Comparison of ENCODE assay signal across 26 mouse cellular contexts in the genomic region with DNA sequence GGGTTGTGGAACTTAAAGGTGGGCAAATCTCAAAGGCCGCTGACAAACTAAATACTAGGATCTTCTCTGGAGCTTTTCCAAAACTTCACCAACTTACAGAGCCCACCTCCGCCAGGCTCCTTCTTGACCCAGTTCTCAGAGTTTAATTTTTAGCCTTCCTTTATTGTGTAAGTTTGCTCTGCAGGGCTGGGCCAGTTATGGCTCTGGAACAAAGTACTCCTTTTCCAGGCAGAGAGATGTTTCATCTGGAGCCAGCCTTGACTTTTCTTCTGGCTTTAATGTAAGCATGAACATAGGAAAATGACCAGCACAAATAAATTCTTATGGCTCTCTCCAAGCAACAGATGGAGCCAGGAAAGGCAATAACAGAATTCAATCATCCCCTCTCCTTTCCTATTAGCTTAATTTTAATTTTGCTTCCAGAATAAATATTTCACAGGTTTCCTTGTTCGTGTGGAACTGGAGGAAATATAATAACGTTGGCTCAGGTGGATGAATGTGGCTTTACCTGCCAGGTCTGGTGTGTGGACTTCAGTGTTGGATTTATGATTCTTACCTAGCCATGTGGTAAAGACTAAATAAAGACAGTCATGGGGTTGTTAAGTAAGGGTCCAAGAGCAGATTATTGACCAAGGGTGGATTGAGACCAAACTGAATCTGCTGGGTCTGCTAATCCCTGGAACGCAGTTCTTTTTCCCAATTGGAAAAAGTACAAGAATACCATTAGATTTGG. TPM values are rescaled to one million over a fixed set of nuclear protein-coding genes. Genes with fewer than 3 reads are reported as not detected.
DNase-seq lines count a peak whose midpoint lies in the region; ATAC-seq lines count a peak whose summit lies in the region.
"Had no signal": no experiment of that assay in that cellular context is flagged by ENCODE, and none has a peak within 500 bp of the region (broad histone marks: within the 10 kb centered on the region; RNA-seq: fewer than 3 reads in every experiment).

No protein-coding gene starts in this region.

- no peak overlapping the region for H3K9ac ChIP-seq in embryonic facial prominence, embryonic 14.5 days (ENCODE audit: low read depth, low read length)
- H3K9ac ChIP-seq in lung, embryonic 15.5 days = no peak overlapping the region
- H3K9ac ChIP-seq in limb, embryonic 13.5 days = no peak overlapping the region
- no peak overlapping the region for H3K9ac ChIP-seq in stomach, embryonic 16.5 days (ENCODE audit: low read length)
- no peak overlapping the region for H3K9ac ChIP-seq in hindbrain, embryonic 16.5 days (ENCODE audit: low read depth, low read length)
- H3K9ac ChIP-seq: embryonic facial prominence, embryonic 13.5 days; forebrain, embryonic 15.5 days; heart, embryonic 13.5 days; hindbrain, embryonic 12.5 days; liver, embryonic 14.5 days; midbrain, embryonic 15.5 days had no signal

- H3K4me3 ChIP-seq in embryonic facial prominence, embryonic 14.5 days (ENCODE audit: low read depth, low read length) = no peak overlapping the region
- H3K4me3 ChIP-seq in embryonic facial prominence, embryonic 10.5 days = no peak overlapping the region
- H3K4me3 ChIP-seq in lung, embryonic 15.5 days = no peak overlapping the region
- H3K4me3 ChIP-seq in limb, embryonic 13.5 days = no peak overlapping the region
- H3K4me3 ChIP-seq in stomach, embryonic 16.5 days (replicated peaks; ENCODE audit: low read length) = no peak overlapping the region
- H3K4me3 ChIP-seq in hindbrain, embryonic 16.5 days (ENCODE audit: low read length) = no peak overlapping the region
- H3K4me3 ChIP-seq: embryonic facial prominence, embryonic 13.5 days; forebrain, embryonic 15.5 days; heart, adult 2 months; heart, embryonic 13.5 days; hindbrain, embryonic 12.5 days; left cerebral cortex, adult 2 months; midbrain, embryonic 15.5 days; myocyte had no signal

- WGBS in embryonic facial prominence, embryonic 14.5 days = 75% methylated on average over 5 of the region's 5 CpGs
- 93% methylated on average over 5 of the region's 5 CpGs for WGBS in embryonic facial prominence, embryonic 10.5 days
- WGBS in lung, embryonic 15.5 days = 68% methylated on average over 5 of the region's 5 CpGs
- 68% methylated on average over 5 of the region's 5 CpGs for WGBS in limb, embryonic 13.5 days
- WGBS in stomach, embryonic 16.5 days = 58% methylated on average over 5 of the region's 5 CpGs
- 96% methylated on average over 5 of the region's 5 CpGs for whole genome bisulfite sequencing in hindbrain, embryonic 16.5 days

- DNase-seq in embryonic facial prominence, embryonic 14.5 days (ENCODE audit: low spot score) = peak; percentile 49
- DNase-seq in embryonic facial prominence, embryonic 10.5 days (ENCODE audit: low spot score) = no peak
- no peak for DNase-seq in lung, postnatal 36 days
- DNase-seq: adrenal gland, postnatal 10 days; cerebellum, adult 2 months; cerebellum, postnatal 25 days; gastrocnemius, postnatal 36 days; heart, adult 2 months; heart, postnatal 14 days; kidney, postnatal 4 days had no signal

- H3K9me3 ChIP-seq in embryonic facial prominence, embryonic 14.5 days (ENCODE audit: control insufficient read depth, low read length) = no peaks in the 10 kb centered on the region
- H3K9me3 ChIP-seq in embryonic facial prominence, embryonic 10.5 days = no peaks in the 10 kb centered on the region
- no peaks in the 10 kb centered on the region for H3K9me3 ChIP-seq in lung, embryonic 15.5 days
- H3K9me3 ChIP-seq in limb, embryonic 13.5 days = no peaks in the 10 kb centered on the region
- H3K9me3 ChIP-seq in stomach, embryonic 16.5 days (replicated peaks; ENCODE audit: control insufficient read depth, low read length) = no peaks in the 10 kb centered on the region
- no peaks in the 10 kb centered on the region for H3K9me3 ChIP-seq in hindbrain, embryonic 16.5 days (ENCODE audit: control insufficient read depth, low read length)
- H3K9me3 ChIP-seq: embryonic facial prominence, embryonic 13.5 days; forebrain, embryonic 15.5 days; heart, embryonic 13.5 days; hindbrain, embryonic 12.5 days; midbrain, embryonic 15.5 days had no signal

- H3K27ac ChIP-seq in embryonic facial prominence, embryonic 14.5 days (replicated peaks; ENCODE audit: low read depth, low read length) = peak overlapping the region; percentile 61; the same call in 1 of the 2 replicates
- H3K27ac ChIP-seq in embryonic facial prominence, embryonic 10.5 days (replicated peaks) = no peak overlapping the region
- H3K27ac ChIP-seq in lung, embryonic 15.5 days = peak overlapping the region; percentile 91
- peak overlapping the region; percentile 75 for H3K27ac ChIP-seq in limb, embryonic 13.5 days
- H3K27ac ChIP-seq in stomach, embryonic 16.5 days (ENCODE audit: low read length) = peak overlapping the region; percentile 71
- no peak overlapping the region for H3K27ac ChIP-seq in hindbrain, embryonic 16.5 days (ENCODE audit: low read depth, low read length)
- H3K27ac ChIP-seq: embryonic facial prominence, embryonic 13.5 days; forebrain, embryonic 15.5 days; heart, adult 2 months; heart, embryonic 13.5 days; hindbrain, embryonic 12.5 days; left cerebral cortex, adult 2 months; liver, embryonic 14.5 days; macrophage; midbrain, embryonic 15.5 days had no signal

- no peaks in the 10 kb centered on the region for H3K36me3 ChIP-seq in embryonic facial prominence, embryonic 14.5 days (ENCODE audit: control insufficient read depth, insufficient read depth, low read length)
- no peaks in the 10 kb centered on the region for H3K36me3 ChIP-seq in embryonic facial prominence, embryonic 10.5 days (replicated peaks)
- H3K36me3 ChIP-seq in lung, embryonic 15.5 days = no peaks in the 10 kb centered on the region
- H3K36me3 ChIP-seq in limb, embryonic 13.5 days = no peaks in the 10 kb centered on the region
- no peaks in the 10 kb centered on the region for H3K36me3 ChIP-seq in stomach, embryonic 16.5 days (ENCODE audit: control insufficient read depth, insufficient read depth, low read length)
- no peaks in the 10 kb centered on the region for H3K36me3 ChIP-seq in hindbrain, embryonic 16.5 days (ENCODE audit: control insufficient read depth, insufficient read depth, low read length)
- H3K36me3 ChIP-seq: embryonic facial prominence, embryonic 13.5 days; forebrain, embryonic 15.5 days; heart, embryonic 13.5 days; hindbrain, embryonic 12.5 days; midbrain, embryonic 15.5 days had no signal

- no peak overlapping the region for H3K4me2 ChIP-seq in embryonic facial prominence, embryonic 14.5 days (ENCODE audit: low read depth, low read length)
- no peak overlapping the region for H3K4me2 ChIP-seq in lung, embryonic 15.5 days
- no peak overlapping the region for H3K4me2 ChIP-seq in limb, embryonic 13.5 days (replicated peaks)
- no peak overlapping the region for H3K4me2 ChIP-seq in stomach, embryonic 16.5 days (ENCODE audit: low read depth, low read length)
- H3K4me2 ChIP-seq in hindbrain, embryonic 16.5 days (ENCODE audit: low read length) = no peak overlapping the region
- H3K4me2 ChIP-seq: embryonic facial prominence, embryonic 13.5 days; forebrain, embryonic 15.5 days; heart, embryonic 13.5 days; hindbrain, embryonic 12.5 days; midbrain, embryonic 15.5 days had no signal

- no peaks in the 10 kb centered on the region for H3K27me3 ChIP-seq in embryonic facial prominence, embryonic 14.5 days (replicated peaks; ENCODE audit: control insufficient read depth, insufficient read depth, low read length)
- H3K27me3 ChIP-seq in embryonic facial prominence, embryonic 10.5 days (replicated peaks; ENCODE audit: low read depth, poor library complexity, severe bottlenecking) = no peaks in the 10 kb centered on the region
- no peaks in the 10 kb centered on the region for H3K27me3 ChIP-seq in lung, embryonic 15.5 days
- no peaks in the 10 kb centered on the region for H3K27me3 ChIP-seq in limb, embryonic 13.5 days
- no peaks in the 10 kb centered on the region for H3K27me3 ChIP-seq in stomach, embryonic 16.5 days (ENCODE audit: control insufficient read depth, insufficient read depth, low read length)
- H3K27me3 ChIP-seq in hindbrain, embryonic 16.5 days (replicated peaks; ENCODE audit: control insufficient read depth, insufficient read depth, low read length) = no peaks in the 10 kb centered on the region
- H3K27me3 ChIP-seq: embryonic facial prominence, embryonic 13.5 days; forebrain, embryonic 15.5 days; heart, embryonic 13.5 days; hindbrain, embryonic 12.5 days; midbrain, embryonic 15.5 days had no signal

- no peak for ATAC-seq in embryonic facial prominence, embryonic 14.5 days (ENCODE audit: low read depth)
- ATAC-seq in lung, embryonic 15.5 days (ENCODE audit: borderline replicate concordance, extremely low read depth, low FRiP score, low TSS enrichment) = no peak
- ATAC-seq in limb, embryonic 13.5 days (ENCODE audit: low FRiP score, low read depth) = no peak
- ATAC-seq in stomach, embryonic 16.5 days (ENCODE audit: insufficient read depth, low FRiP score) = no peak
- no peak for ATAC-seq in monocyte, adult 5-6 weeks (replicated peaks; ENCODE audit: insufficient number of reproducible peaks, low FRiP score, low TSS enrichment, poor library complexity, severe bottlenecking)
- ATAC-seq in hindbrain, embryonic 16.5 days = no peak
- ATAC-seq: activated CD4-positive, CD25-positive, alpha-beta regulatory T cell, adult 4 months; forebrain, embryonic 15.5 days; inflammation-experienced regulatory T-cells, adult 6 months; midbrain, embryonic 15.5 days had no signal

- H3K4me1 ChIP-seq in embryonic facial prominence, embryonic 14.5 days (ENCODE audit: control insufficient read depth, insufficient read depth, low read length) = peaks cover 11% of the 10 kb centered on the region
- H3K4me1 ChIP-seq in embryonic facial prominence, embryonic 10.5 days = peaks cover 17% of the 10 kb centered on the region
- H3K4me1 ChIP-seq in lung, embryonic 15.5 days = peaks cover 15% of the 10 kb centered on the region
- peaks cover 45% of the 10 kb centered on the region for H3K4me1 ChIP-seq in limb, embryonic 13.5 days
- peaks cover 18% of the 10 kb centered on the region for H3K4me1 ChIP-seq in stomach, embryonic 16.5 days (ENCODE audit: control insufficient read depth, insufficient read depth, low read length)
- 0 out of 2 replicates have a peak, but pooled peaks cover 5% of the 10 kb centered on the region for H3K4me1 ChIP-seq in hindbrain, embryonic 16.5 days (ENCODE audit: control insufficient read depth, insufficient read depth, low read depth, low read length)
- H3K4me1 ChIP-seq: midbrain, embryonic 15.5 days had no signal

RNA-seq across cellular contexts. Expression of a gene that starts 26.5 kb away (rescaled TPM):
- polyA plus RNA-seq in embryonic facial prominence, embryonic 14.5 days (2014; fragmentation: Nextera tagmentation; extraction: Ambion mirVana) = 7.9 and 8.8 TPM in 2 replicates
- polyA plus RNA-seq in embryonic facial prominence, embryonic 10.5 days (2016; fragmentation: Nextera tagmentation; extraction: Ambion mirVana) = 13.4 and 14.1 TPM in 2 replicates
- polyA plus RNA-seq in lung, embryonic 15.5 days (2015; fragmentation: Nextera tagmentation; extraction: Ambion mirVana) = 9.5 and 9.8 TPM in 2 replicates
- polyA plus RNA-seq in limb, embryonic 13.5 days (2015; fragmentation: Nextera tagmentation; extraction: Ambion mirVana) = 10.2 and 11.0 TPM in 2 replicates
- polyA plus RNA-seq in stomach, embryonic 16.5 days (2015; fragmentation: Nextera tagmentation; extraction: Ambion mirVana) = 7.2 and 7.6 TPM in 2 replicates
- total RNA-seq in monocyte, adult 5-6 weeks (2017) = 7.9 to 14.6 TPM (median 11.3 TPM) in 3 replicates
- polyA plus RNA-seq in hindbrain, embryonic 16.5 days (2015; fragmentation: Nextera tagmentation; extraction: Ambion mirVana) = 3.2 and 4.7 TPM in 2 replicates

RNA-seq across cellular contexts. Expression of a gene that starts 48.5 kb away (rescaled TPM):
- polyA plus RNA-seq in embryonic facial prominence, embryonic 14.5 days (2014; fragmentation: Nextera tagmentation; extraction: Ambion mirVana) = 27.8 and 30.3 TPM in 2 replicates
- polyA plus RNA-seq in embryonic facial prominence, embryonic 10.5 days (2016; fragmentation: Nextera tagmentation; extraction: Ambion mirVana) = 24.8 and 26.7 TPM in 2 replicates
- 25.9 and 31.3 TPM in 2 replicates for polyA plus RNA-seq in lung, embryonic 15.5 days (2015; fragmentation: Nextera tagmentation; extraction: Ambion mirVana)
- polyA plus RNA-seq in limb, embryonic 13.5 days (2015; fragmentation: Nextera tagmentation; extraction: Ambion mirVana) = 28.4 and 28.6 TPM in 2 replicates
- 25.1 and 26.3 TPM in 2 replicates for polyA plus RNA-seq in stomach, embryonic 16.5 days (2015; fragmentation: Nextera tagmentation; extraction: Ambion mirVana)
- total RNA-seq in monocyte, adult 5-6 weeks (2017) = 4.6 to 10.2 TPM (median 8.2 TPM) in 3 replicates
- 35.4 and 36.2 TPM in 2 replicates for polyA plus RNA-seq in hindbrain, embryonic 16.5 days (2015; fragmentation: Nextera tagmentation; extraction: Ambion mirVana)

Comparison
In these comparisons a context has a peak if more than half of its experiments do, and no peak if none do; other contexts are left out.
1. H3K27ac ChIP-seq: peak in embryonic facial prominence, embryonic 14.5 days (single experiment), lung, embryonic 15.5 days (single experiment), limb, embryonic 13.5 days (single experiment) and stomach, embryonic 16.5 days (single experiment); none in embryonic facial prominence, embryonic 10.5 days (single experiment) and hindbrain, embryonic 16.5 days (single experiment).